Mouse (Mus musculus) C2C12 (cell line): ENCODE results near the gene Adamts10.

ENCODE experiments used
- CTCF ChIP-seq: IDR thresholded peaks from one replicate; pipeline ENCODE4 v1.5.1; 2011; ENCODE audit not compliant: control insufficient read depth, insufficient read depth, insufficient read length
- USF1 ChIP-seq: IDR thresholded peaks from one replicate; pipeline ENCODE4 v1.6.1; 2011; ENCODE audit warnings: low read depth, mild to moderate bottlenecking, control low read depth, moderate library complexity

DNA sequence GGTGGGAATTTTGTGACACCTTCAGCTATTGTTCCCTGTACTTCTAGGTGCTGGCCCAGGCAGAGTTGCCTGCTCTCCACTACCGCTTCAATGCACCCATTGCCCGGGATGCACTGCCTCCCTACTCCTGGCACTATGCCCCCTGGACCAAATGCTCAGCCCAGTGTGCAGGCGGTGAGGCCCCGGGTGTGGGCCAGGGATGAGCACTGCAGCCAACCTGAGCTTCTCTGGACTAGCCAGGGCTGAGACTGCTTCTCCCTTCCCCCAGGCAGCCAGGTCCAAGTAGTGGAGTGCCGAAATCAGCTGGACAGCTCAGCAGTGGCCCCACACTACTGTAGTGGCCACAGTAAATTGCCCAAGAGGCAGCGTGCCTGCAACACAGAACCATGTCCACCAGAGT is 25.2 kb downstream of the Adamts10 start:
- TF ChIP-seq USF1 (no peak), CTCF (no peak)
